ENCODE assay signal across 11 mouse cellular contexts in the genomic region with DNA sequence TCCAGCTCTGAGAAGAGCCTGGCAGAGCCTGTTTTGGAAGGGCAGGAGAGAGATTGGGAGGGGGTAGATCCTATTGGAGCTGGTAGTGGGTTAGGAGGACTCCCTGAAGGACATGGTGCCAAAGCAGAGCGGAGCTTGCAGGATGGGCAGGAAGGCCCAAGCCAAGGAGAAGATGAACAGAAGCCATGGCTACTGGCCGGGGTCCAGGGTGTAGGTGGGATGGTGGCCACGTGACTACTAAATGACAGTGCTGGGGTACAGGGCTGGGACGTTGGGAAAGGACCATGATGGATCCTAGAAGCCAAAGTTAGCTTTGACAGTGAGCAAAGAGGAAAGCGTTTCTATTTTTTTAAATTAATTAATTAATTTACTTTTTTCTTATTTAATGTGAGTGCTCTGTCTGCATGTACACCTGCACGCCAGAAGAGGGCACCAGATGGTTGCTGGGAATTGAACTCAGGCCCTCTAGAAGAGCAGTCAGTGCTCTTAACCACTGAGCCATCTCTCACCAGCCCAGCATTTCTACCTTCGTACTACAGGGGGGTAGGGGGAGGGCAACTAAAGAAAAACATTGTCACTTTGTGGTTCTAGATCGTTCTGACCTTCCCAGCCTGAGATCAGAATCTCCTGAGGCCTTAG. TPM values are rescaled to one million over a fixed set of nuclear protein-coding genes. Genes with fewer than 3 reads are reported as not detected.
DNase-seq lines count a peak whose midpoint lies in the region; ATAC-seq lines count a peak whose summit lies in the region.
"Had no signal": no experiment of that assay in that cellular context is flagged by ENCODE, and none has a peak within 500 bp of the region (broad histone marks: within the 10 kb centered on the region; RNA-seq: fewer than 3 reads in every experiment).

No protein-coding gene starts in this region.

- H3K36me3 ChIP-seq in kidney, embryonic 14.5 days (ENCODE audit: control insufficient read depth, insufficient read depth, low read length): no peaks in the 10 kb centered on the region; the same call in 1 of the 2 replicates
- H3K36me3 ChIP-seq: neural tube, embryonic 15.5 days; stomach, embryonic 15.5 days had no signal

- peaks cover 32% of the 10 kb centered on the region for H3K27me3 ChIP-seq in kidney, embryonic 14.5 days (ENCODE audit: control insufficient read depth, insufficient read depth, low read length)

- no peak for ATAC-seq in CD4-positive, CD25-positive, alpha-beta regulatory T cell, adult 4 months
- ATAC-seq in kidney, embryonic 14.5 days (ENCODE audit: low FRiP score, low TSS enrichment): no peak
- ATAC-seq: forebrain, embryonic 13.5 days had no signal

- no peaks in the 10 kb centered on the region for H3K9me3 ChIP-seq in kidney, embryonic 14.5 days (ENCODE audit: control insufficient read depth, low read length)
- H3K9me3 ChIP-seq: neural tube, embryonic 15.5 days; stomach, embryonic 15.5 days had no signal

- no peak overlapping the region for H3K4me3 ChIP-seq in kidney, embryonic 14.5 days (ENCODE audit: low read length)
- H3K4me3 ChIP-seq: forebrain, embryonic 13.5 days; neural tube, embryonic 15.5 days; stomach, embryonic 15.5 days had no signal

- DNase-seq in CD4-positive, CD25-positive, alpha-beta regulatory T cell, adult 2 months (ENCODE audit: low read depth, low spot score): peak; percentile 63
- peak; percentile 46 for DNase-seq in kidney, adult 18-20 months
- DNase-seq in ZHBTc4 (ENCODE audit: low read depth, low spot score): peak; percentile 61
- peak; percentile 65 for DNase-seq in lung, postnatal 10 days
- no peak for DNase-seq in ovary, postnatal 14 days (ENCODE audit: low spot score)
- DNase-seq in layer of hippocampus, adult 9-11 months: no peak

- no peak overlapping the region for H3K4me2 ChIP-seq in kidney, embryonic 14.5 days (replicated peaks; ENCODE audit: low read depth, low read length)
- H3K4me2 ChIP-seq: forebrain, embryonic 13.5 days; neural tube, embryonic 15.5 days; stomach, embryonic 15.5 days had no signal

- peaks cover 11% of the 10 kb centered on the region for H3K4me1 ChIP-seq in kidney, embryonic 14.5 days (ENCODE audit: control insufficient read depth, insufficient read depth, low read length)

- H3K9ac ChIP-seq in kidney, embryonic 14.5 days (ENCODE audit: low read depth, low read length): no peak overlapping the region
- H3K9ac ChIP-seq: forebrain, embryonic 13.5 days; neural tube, embryonic 15.5 days; stomach, embryonic 15.5 days had no signal

- WGBS in kidney, embryonic 14.5 days: 51% methylated on average over 8 of the region's 8 CpGs

- H3K27ac ChIP-seq in kidney, embryonic 14.5 days (ENCODE audit: low read depth, low read length): no peak overlapping the region
- H3K27ac ChIP-seq: forebrain, embryonic 13.5 days; neural tube, embryonic 15.5 days; stomach, embryonic 15.5 days had no signal

RNA-seq across cellular contexts. Expression of gene Tcea3, which starts 5.3 kb away (rescaled TPM):
- 1 to 10 TPM in 1 of 2 experiments, not detected in 1; 1.2 TPM for polyA plus RNA-seq in CD4-positive, CD25-positive, alpha-beta regulatory T cell, adult 4 months (2017; shearing (Covaris generic))
- 5.4 and 6.3 TPM in 2 replicates for polyA plus RNA-seq in kidney, embryonic 14.5 days (2014; fragmentation: Nextera tagmentation; extraction: Ambion mirVana)

RNA-seq across cellular contexts. Expression of gene Asap3, which starts 36.0 kb away (rescaled TPM):
- polyA plus RNA-seq in CD4-positive, CD25-positive, alpha-beta regulatory T cell, adult 4 months (2017; shearing (Covaris generic)): not detected
- polyA plus RNA-seq in kidney, embryonic 14.5 days (2014; fragmentation: Nextera tagmentation; extraction: Ambion mirVana): 2.0 and 3.0 TPM in 2 replicates

RNA-seq across cellular contexts. Expression of gene Zfp46, which starts 42.3 kb away (rescaled TPM):
- polyA plus RNA-seq in CD4-positive, CD25-positive, alpha-beta regulatory T cell, adult 4 months (2017; shearing (Covaris generic)): 10 to 100 TPM in 1 of 2 experiments, 1 to 10 TPM in 1; 9.7 to 12.3 TPM
- 12.2 and 22.0 TPM in 2 replicates for polyA plus RNA-seq in kidney, embryonic 14.5 days (2014; fragmentation: Nextera tagmentation; extraction: Ambion mirVana)

Comparison
In these comparisons a context has a peak if more than half of its experiments do, and no peak if none do; other contexts are left out.
1. DNase-seq: peak in CD4-positive, CD25-positive, alpha-beta regulatory T cell, adult 2 months (single experiment), kidney, adult 18-20 months (single experiment), ZHBTc4 (single experiment) and lung, postnatal 10 days (single experiment); none in ovary, postnatal 14 days (single experiment) and layer of hippocampus, adult 9-11 months (single experiment).